Mouse (Mus musculus) left cerebral cortex, adult 18-20 months (tissue): ENCODE measurements around the gene Fhod1. TPM values are rescaled to one million over a fixed set of nuclear protein-coding genes. Genes with fewer than 3 reads are reported as not detected.

Experiments
- DNase-seq, 2 experiments: peaks; one replicate each; pipeline ENCODE4 v3.0.0; 2021 to 2022; ENCODE audit warnings: low spot score in 2 of 2, mixed read lengths in 1 of 2
- total RNA-seq, 2 experiments: library from RNA; stranded (reverse); gene quantifications; 2 replicates each; pipeline ENCODE4 v1.2.3; 2021

Gene Fhod1
- total RNA-seq, 2 experiments from 2014 or later = 3.1 to 3.3 TPM

- DNase-seq = peak; percentile 25 to 43
These were observed 1.5 kb upstream of the Fhod1 start for GRCm38 (mm10) chr8:105349096-105349771.

GRCm38 (mm10) chr8:105348450-105349095, 820 bp upstream of the Fhod1 start, which contains the start of gene Slc9a5:
TSS of gene Slc9a5 (plus strand) at chr8:105348843.
- peak; percentile 35 to 42 for DNase-seq

- peak; percentile 48 to 54 for DNase-seq
These were observed 934 bp downstream of the Fhod1 start for GRCm38 (mm10) chr8:105346611-105347427.

GRCm38 (mm10) chr8:105345061-105345975, 2.4 kb downstream of the Fhod1 start:
- DNase-seq = no peak

GRCm38 (mm10) chr8:105343791-105344574, 3.8 kb downstream of the Fhod1 start:
- no peak for DNase-seq

- DNase-seq = no peak
These were observed 5.0 kb downstream of the Fhod1 start for GRCm38 (mm10) chr8:105342768-105343167.

GRCm38 (mm10) chr8:105341399-105341798, 6.4 kb downstream of the Fhod1 start:
- DNase-seq = no peak

GRCm38 (mm10) chr8:105339886-105340635, 7.7 kb downstream of the Fhod1 start:
- no peak for DNase-seq

GRCm38 (mm10) chr8:105338992-105339391, 8.8 kb downstream of the Fhod1 start:
- no peak for DNase-seq

- DNase-seq = no peak
These were observed 11.2 kb downstream of the Fhod1 start for GRCm38 (mm10) chr8:105336373-105337130.

GRCm38 (mm10) chr8:105332523-105332922, 15.2 kb downstream of the Fhod1 start:
- DNase-seq = no peak

- DNase-seq = no peak
These were observed 15.8 kb downstream of the Fhod1 start for GRCm38 (mm10) chr8:105331931-105332330.

GRCm38 (mm10) chr8:105331469-105331868, 16.3 kb downstream of the Fhod1 start:
- DNase-seq = no peak

- no peak for DNase-seq
These were observed 17.4 kb downstream of the Fhod1 start for GRCm38 (mm10) chr8:105330325-105330724.

GRCm38 (mm10) chr8:105326968-105327367, 20.8 kb downstream of the Fhod1 start:
- DNase-seq = no peak

GRCm38 (mm10) chr8:105326141-105326672, 21.5 kb downstream of the Fhod1 start, which contains the start of the genes Lrrc29 and Tmem208:
TSS of gene Lrrc29 (minus strand) at chr8:105326278.
TSS of gene Tmem208 (plus strand) at chr8:105326354.
- peak; percentile 97 to 98 for DNase-seq

GRCm38 (mm10) chr8:105325641-105326093, 22.1 kb downstream of the Fhod1 start:
- no peak for DNase-seq

- no peak for DNase-seq
These were observed 24.6 kb downstream of the Fhod1 start for GRCm38 (mm10) chr8:105323183-105323582.
